Mouse (Mus musculus) heart, adult 18-20 months (tissue): ENCODE results near the gene Arhgap6. TPM values are rescaled to one million over a fixed set of nuclear protein-coding genes. Genes with fewer than 3 reads are reported as not detected.

ENCODE experiments used
- DNase-seq, 2 experiments: peaks; one replicate each; pipeline ENCODE4 v3.0.0; 2021 to 2022; ENCODE audit warnings: mixed read lengths in 1 of 2
- total RNA-seq, 2 experiments: library from RNA; stranded (reverse); gene quantifications; 2 replicates each; pipeline ENCODE4 v1.2.3; 2021

The Arhgap6 gene
- total RNA-seq, 2 experiments from 2014 or later, result 3.5 to 3.7 TPM

- DNase-seq, result peak; percentile 64 to 67
Measured at GRCm38 (mm10) chrX:169112662-169113061, 317.8 kb downstream of the Arhgap6 start.

GRCm38 (mm10) chrX:169123115-169123772, 328.3 kb downstream of the Arhgap6 start:
- peak in 1 of 2 experiments; percentile 30 for DNase-seq

- peak; percentile 3 to 16 for DNase-seq
Measured at GRCm38 (mm10) chrX:169123773-169124151, 328.9 kb downstream of the Arhgap6 start.

- no peak for DNase-seq
Measured at GRCm38 (mm10) chrX:169139758-169140157, 344.9 kb downstream of the Arhgap6 start.

- DNase-seq, result no peak
Measured at GRCm38 (mm10) chrX:169140467-169140866, 345.6 kb downstream of the Arhgap6 start.

- DNase-seq, result no peak
Measured at GRCm38 (mm10) chrX:169153805-169154204, 358.9 kb downstream of the Arhgap6 start.

GRCm38 (mm10) chrX:169158385-169158784, 363.5 kb downstream of the Arhgap6 start:
- DNase-seq, result no peak

- DNase-seq, result peak; percentile 3 to 28
Measured at GRCm38 (mm10) chrX:169170981-169171380, 376.1 kb downstream of the Arhgap6 start.

- peak; percentile 32 to 44 for DNase-seq
Measured at GRCm38 (mm10) chrX:169173796-169174195, 378.9 kb downstream of the Arhgap6 start.

GRCm38 (mm10) chrX:169178634-169179033, 383.7 kb downstream of the Arhgap6 start:
- DNase-seq, result peak; percentile 51 to 57

GRCm38 (mm10) chrX:169187100-169187499, 392.2 kb downstream of the Arhgap6 start, which contains the start of gene Amelx:
Gene Amelx, minus strand, starts transcription at chrX:169187200.
- no peak for DNase-seq

GRCm38 (mm10) chrX:169210019-169210418, 415.1 kb downstream of the Arhgap6 start:
- no peak for DNase-seq

- no peak for DNase-seq
Measured at GRCm38 (mm10) chrX:169220064-169220463, 425.2 kb downstream of the Arhgap6 start.

GRCm38 (mm10) chrX:169222357-169223062, 427.6 kb downstream of the Arhgap6 start:
- no peak for DNase-seq

GRCm38 (mm10) chrX:169255915-169256314, 461.0 kb downstream of the Arhgap6 start:
- DNase-seq, result no peak

GRCm38 (mm10) chrX:169256741-169257140, 461.8 kb downstream of the Arhgap6 start:
- DNase-seq, result peak; percentile 11 to 13

GRCm38 (mm10) chrX:169261034-169261433, 466.1 kb downstream of the Arhgap6 start:
- no peak for DNase-seq

GRCm38 (mm10) chrX:169262212-169262611, 467.3 kb downstream of the Arhgap6 start:
- DNase-seq, result peak in 1 of 2 experiments; percentile 14

GRCm38 (mm10) chrX:169263433-169264172, 468.7 kb downstream of the Arhgap6 start:
- DNase-seq, result no peak

- peak; percentile 15 to 38 for DNase-seq
Measured at GRCm38 (mm10) chrX:169299579-169299978, 504.7 kb downstream of the Arhgap6 start.

- DNase-seq, result peak; percentile 63 to 69
Measured at GRCm38 (mm10) chrX:169302271-169303045, 507.6 kb downstream of the Arhgap6 start.

- peak in 1 of 2 experiments; percentile 68 for DNase-seq
Measured at GRCm38 (mm10) chrX:169303945-169304344, 509.0 kb downstream of the Arhgap6 start.
